Mouse (Mus musculus): ENCODE measurements at regions not wholly inside any gene's neighbourhood (a gene's known extent, or its start where the extent isn't known, plus 50 kb on each side); places are given as distances from the start of the nearest gene placed in this dataset.

- TF ChIP-seq POLR2A (IDR thresholded peaks at IDR 0.05; ENCODE audit: insufficient read length, low read depth) (no peak), MYOD1 (IDR thresholded peaks at IDR 0.05; ENCODE audit: control insufficient read depth in 1 of 3, insufficient read length in 2 of 3, low read depth in 2 of 3) (no peak), POLR2AphosphoS2 (IDR thresholded peaks at IDR 0.05; ENCODE audit: insufficient read length, low read depth) (no peak), MAX (IDR thresholded peaks at IDR 0.05; ENCODE audit: low read depth) (no peak), USF1 (IDR thresholded peaks at IDR 0.05; ENCODE audit: low read depth) (no peak), E2F4 (IDR thresholded peaks at IDR 0.05; ENCODE audit: insufficient read depth) (no peak), MYOG (IDR thresholded peaks at IDR 0.05; ENCODE audit: control insufficient read depth in 1 of 3, insufficient read depth in 1 of 3, insufficient read length in 2 of 3, low read depth in 2 of 3) (no peak), TCF12 (IDR thresholded peaks at IDR 0.05; ENCODE audit: insufficient read depth, poor library complexity, severe bottlenecking) (no peak), CEBPB (IDR thresholded peaks at IDR 0.05; ENCODE audit: insufficient read depth, poor library complexity, severe bottlenecking) (no peak), TCF3 (IDR thresholded peaks at IDR 0.05; ENCODE audit: insufficient read length, low read depth) (no peak)
These were observed 159.8 kb downstream of the Rpl36a-ps1 start for GRCm38 (mm10) chr14:98834316-98834715.

Data from myocyte (in vitro differentiated cells).